Mouse (Mus musculus) midbrain, embryonic 10.5 days (tissue): Measurements from ENCODE around the gene Mycbpap. TPM values are rescaled to one million over a fixed set of nuclear protein-coding genes. Genes with fewer than 3 reads are reported as not detected.

Experiments
- DNase-seq: peaks from one replicate; pipeline ENCODE4 v3.0.0-alpha.2; 2017; ENCODE audit warnings: low spot score
- H3K27ac ChIP-seq: fragments of 300-500 bp; sonication (generic); replicated peaks from 2 replicates; pipeline ENCODE4 v1.5.1; 2016; ENCODE audit warnings: mild to moderate bottlenecking
- H3K27me3 ChIP-seq: fragments of 300-500 bp; sonication (generic); 2 replicates; pipeline ENCODE4 v1.6.1; 2016; ENCODE audit warnings: low read depth, mild to moderate bottlenecking; ENCODE audit not compliant: poor library complexity, severe bottlenecking
- H3K36me3 ChIP-seq: fragments of 300-500 bp; sonication (generic); 2 replicates; pipeline ENCODE4 v1.6.1; 2016; ENCODE audit warnings: mild to moderate bottlenecking, moderate library complexity
- H3K4me1 ChIP-seq: fragments of 300-500 bp; sonication (generic); 2 replicates; pipeline ENCODE4 v1.6.1; 2016
- H3K4me3 ChIP-seq: fragments of 300-500 bp; sonication (generic); 2 replicates; pipeline ENCODE4 v1.5.1; 2016; ENCODE audit warnings: mild to moderate bottlenecking, moderate library complexity
- H3K9me3 ChIP-seq: fragments of 300-500 bp; sonication (generic); replicated peaks from 2 replicates; pipeline ENCODE4 v1.6.1; 2016; ENCODE audit warnings: mild to moderate bottlenecking
- WGBS: fragments of 180-500 bp; shearing (Covaris S2); methylation state at CpG from one replicate; pipeline ENCODE4 v1.1.7; 2016; 5-methylcytosine and 5-hydroxymethylcytosine counted together
- polyA plus RNA-seq: library from polyadenylated mRNA; unstranded; fragments of >200 nt; fragmentation: Nextera tagmentation; extraction: Ambion mirVana; gene quantifications from 2 replicates; pipeline ENCODE4 v1.2.1, GENCODE M21; 2016

Mycbpap gene
- polyA plus RNA-seq, 1 experiment from 2014 or later: 2.9 TPM

DNA sequence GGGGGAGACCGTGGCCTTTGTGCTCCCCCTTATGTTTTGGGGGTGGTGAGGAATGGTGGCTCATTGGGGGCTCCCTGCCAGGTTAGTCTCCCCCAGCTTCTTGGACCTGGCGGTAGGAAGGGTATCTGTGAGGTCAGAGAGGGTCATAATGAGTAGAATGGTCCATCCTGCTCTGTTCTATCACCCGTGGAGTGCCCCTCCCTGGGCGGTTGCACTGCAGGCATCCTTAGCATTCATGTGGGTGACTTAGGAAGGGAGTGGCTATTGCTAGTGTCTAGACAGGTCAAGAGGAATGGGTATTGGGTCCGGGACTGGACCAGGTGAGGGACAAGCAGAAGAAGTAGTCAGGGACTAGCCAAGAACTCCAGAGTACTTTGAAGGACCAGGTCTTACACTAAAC is 36.3 kb downstream of the Mycbpap start:
- Histone ChIP-seq H3K27me3 (peaks cover 71% of the 10 kb centered on the region), H3K9me3 (no peaks in the 10 kb centered on the region)
- WGBS: 84% methylated on average over 5 of the region's 5 CpGs

GRCm38 (mm10) chr11:94484636-94485035 is 36.9 kb downstream of the Mycbpap start:
- H3K9me3 ChIP-seq: no peaks in the 10 kb centered on the region
- H3K36me3 ChIP-seq: no peaks in the 10 kb centered on the region
- no peak overlapping the region for H3K27ac ChIP-seq
- WGBS: 86% methylated on average over 9 of the region's 9 CpGs
- peaks cover 68% of the 10 kb centered on the region for H3K27me3 ChIP-seq
- H3K4me1 ChIP-seq: peaks cover 37% of the 10 kb centered on the region
- no peak for DNase-seq
- H3K4me3 ChIP-seq: no peak overlapping the region

More for the DNA sequence above, 36.3 kb downstream of the Mycbpap start:
- Histone ChIP-seq H3K27ac (no peak overlapping the region), H3K36me3 (no peaks in the 10 kb centered on the region), H3K4me1 (peaks cover 38% of the 10 kb centered on the region), H3K4me3 (no peak overlapping the region)
- no peak for DNase-seq

- Histone ChIP-seq H3K4me3 (no peak overlapping the region), H3K9me3 (no peaks in the 10 kb centered on the region), H3K27ac (no peak overlapping the region), H3K4me1 (peaks cover 31% of the 10 kb centered on the region), H3K27me3 (peaks cover 62% of the 10 kb centered on the region), H3K36me3 (no peaks in the 10 kb centered on the region)
- 84% methylated on average over 14 of the region's 14 CpGs for WGBS
- DNase-seq: no peak
These were observed 37.6 kb downstream of the Mycbpap start for GRCm38 (mm10) chr11:94483921-94484320.

DNA sequence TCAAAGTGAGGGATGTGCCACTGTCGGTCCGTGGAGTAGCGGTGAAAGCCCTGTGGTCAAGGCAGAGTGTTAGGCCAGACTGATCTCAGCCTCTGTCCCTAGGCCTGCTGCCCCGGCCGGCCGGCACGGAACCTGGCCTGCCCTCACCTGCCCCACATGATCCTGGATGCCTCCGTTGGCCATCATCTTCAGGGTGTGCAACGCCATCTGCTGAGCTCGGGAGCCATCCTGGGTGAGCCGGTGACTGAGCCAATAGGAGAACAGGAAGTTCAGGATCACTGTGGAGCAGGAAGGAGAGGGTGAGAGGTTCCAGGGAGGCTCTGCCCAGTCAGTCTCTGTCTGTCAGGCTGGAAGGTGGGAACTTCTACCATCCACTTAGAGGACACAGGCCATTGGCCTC is 38.1 kb downstream of the Mycbpap start:
- Histone ChIP-seq H3K4me1 (peaks cover 31% of the 10 kb centered on the region), H3K9me3 (no peaks in the 10 kb centered on the region), H3K27me3 (peaks cover 62% of the 10 kb centered on the region), H3K27ac (no peak overlapping the region), H3K4me3 (no peak overlapping the region), H3K36me3 (no peaks in the 10 kb centered on the region)
- DNase-seq: no peak
- 86% methylated on average over 11 of the region's 11 CpGs for WGBS

DNA sequence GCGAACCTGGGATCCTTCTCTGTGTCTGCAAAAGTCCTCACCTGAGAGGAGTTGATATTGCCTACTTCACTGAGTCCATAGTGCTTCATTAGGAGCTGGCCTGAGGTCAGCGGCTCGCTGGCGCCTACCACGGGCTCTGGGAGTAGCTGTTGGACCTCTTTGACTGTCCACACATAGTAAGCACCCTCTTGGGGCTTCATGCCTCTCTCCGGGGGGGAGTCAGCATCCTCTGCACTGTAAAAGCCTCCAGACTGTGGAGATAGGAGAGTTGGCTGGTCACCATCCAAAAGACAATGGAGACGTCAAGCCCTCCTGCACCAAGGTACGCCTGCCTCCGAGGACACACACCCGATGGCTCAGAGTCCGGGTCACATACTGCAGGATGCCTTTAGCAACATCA is 38.8 kb downstream of the Mycbpap start:
- Histone ChIP-seq H3K4me3 (no peak overlapping the region), H3K27me3 (peaks cover 62% of the 10 kb centered on the region), H3K9me3 (no peaks in the 10 kb centered on the region), H3K27ac (0 out of 2 replicates have a peak overlapping the region, but pooled peaks have one; percentile 4), H3K36me3 (no peaks in the 10 kb centered on the region), H3K4me1 (peaks cover 30% of the 10 kb centered on the region)
- WGBS: 91% methylated on average over 11 of the region's 11 CpGs
- DNase-seq: no peak

DNA sequence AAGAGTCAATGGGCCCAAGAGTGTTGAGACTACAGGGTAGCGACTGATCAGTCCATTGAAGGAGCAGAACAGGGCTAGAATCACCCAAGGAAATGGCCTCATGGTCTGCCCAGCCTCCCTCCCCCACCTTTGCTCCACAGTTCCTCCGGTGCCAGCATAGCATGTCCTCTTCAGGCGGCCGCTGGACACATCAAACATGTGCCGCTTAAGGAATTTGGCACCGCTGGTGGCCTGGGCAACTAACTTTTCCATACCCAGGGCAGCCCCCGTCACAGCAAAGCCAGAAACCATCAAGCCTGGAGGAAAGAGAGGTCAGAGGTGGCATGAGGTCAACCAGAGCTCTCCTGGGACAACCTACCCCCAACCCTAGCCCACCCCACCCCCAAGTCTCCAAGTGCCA is 39.6 kb downstream of the Mycbpap start:
- Histone ChIP-seq H3K9me3 (no peaks in the 10 kb centered on the region), H3K36me3 (no peaks in the 10 kb centered on the region), H3K4me1 (peaks cover 29% of the 10 kb centered on the region), H3K27ac (no peak overlapping the region), H3K27me3 (peaks cover 62% of the 10 kb centered on the region), H3K4me3 (no peak overlapping the region)
- WGBS: 88% methylated on average over 7 of the region's 7 CpGs
- DNase-seq: no peak

- WGBS: 89% methylated on average over 9 of the region's 9 CpGs
- H3K27me3 ChIP-seq: peaks cover 63% of the 10 kb centered on the region
- H3K4me3 ChIP-seq: no peak overlapping the region
- H3K36me3 ChIP-seq: no peaks in the 10 kb centered on the region
- no peaks in the 10 kb centered on the region for H3K9me3 ChIP-seq
- H3K27ac ChIP-seq: no peak overlapping the region
- no peak for DNase-seq
- H3K4me1 ChIP-seq: peaks cover 34% of the 10 kb centered on the region
These were observed 41.2 kb downstream of the Mycbpap start for GRCm38 (mm10) chr11:94480382-94480781.

- H3K4me1 ChIP-seq: peaks cover 53% of the 10 kb centered on the region
These were observed 43.9 kb downstream of the Mycbpap start for GRCm38 (mm10) chr11:94477651-94478050.

GRCm38 (mm10) chr11:94475722-94476121 is 45.8 kb downstream of the Mycbpap start:
- H3K27me3 ChIP-seq: peaks cover 82% of the 10 kb centered on the region
- H3K4me1 ChIP-seq: peaks cover 72% of the 10 kb centered on the region
- 13% methylated on average over 11 of the region's 11 CpGs for WGBS
- H3K36me3 ChIP-seq: no peaks in the 10 kb centered on the region
- H3K4me3 ChIP-seq: peak overlapping the region; percentile 26; the same call in 1 of the 2 replicates
- no peak overlapping the region for H3K27ac ChIP-seq
- DNase-seq: no peak
- H3K9me3 ChIP-seq: no peaks in the 10 kb centered on the region

More at GRCm38 (mm10) chr11:94477651-94478050, 43.9 kb downstream of the Mycbpap start:
- Histone ChIP-seq H3K9me3 (no peaks in the 10 kb centered on the region), H3K36me3 (no peaks in the 10 kb centered on the region), H3K27me3 (peaks cover 68% of the 10 kb centered on the region), H3K27ac (no peak overlapping the region), H3K4me3 (no peak overlapping the region)
- DNase-seq: no peak
- WGBS: 65% methylated on average over 6 of the region's 6 CpGs

- Histone ChIP-seq H3K4me1 (peaks cover 78% of the 10 kb centered on the region), H3K27me3 (peaks cover 76% of the 10 kb centered on the region), H3K27ac (peak overlapping the region; percentile 96), H3K36me3 (no peaks in the 10 kb centered on the region), H3K4me3 (peak overlapping the region; percentile 96), H3K9me3 (no peaks in the 10 kb centered on the region)
- no peak for DNase-seq
- under 1% methylated on average over 11 of the region's 11 CpGs for WGBS
These were observed 47.0 kb downstream of the Mycbpap start for GRCm38 (mm10) chr11:94474544-94474910.

- under 1% methylated on average over 52 of the region's 71 CpGs for WGBS
- H3K4me3 ChIP-seq: peak within 1 kb of the TSS; percentile 96
- no peaks in the 10 kb centered on the region for H3K9me3 ChIP-seq
- no peaks in the 10 kb centered on the region for H3K36me3 ChIP-seq
- H3K4me1 ChIP-seq: peaks cover 84% of the 10 kb centered on the region
- peaks cover 75% of the 10 kb centered on the region for H3K27me3 ChIP-seq
- peak within 1 kb of the TSS; percentile 96 for H3K27ac ChIP-seq
- DNase-seq: peak; percentile 92
These were observed 47.6 kb downstream of the Mycbpap start, which contains the start of gene Cacna1g for GRCm38 (mm10) chr11:94473707-94474543. Gene Cacna1g (minus strand): TSS chr11:94474198.

DNA sequence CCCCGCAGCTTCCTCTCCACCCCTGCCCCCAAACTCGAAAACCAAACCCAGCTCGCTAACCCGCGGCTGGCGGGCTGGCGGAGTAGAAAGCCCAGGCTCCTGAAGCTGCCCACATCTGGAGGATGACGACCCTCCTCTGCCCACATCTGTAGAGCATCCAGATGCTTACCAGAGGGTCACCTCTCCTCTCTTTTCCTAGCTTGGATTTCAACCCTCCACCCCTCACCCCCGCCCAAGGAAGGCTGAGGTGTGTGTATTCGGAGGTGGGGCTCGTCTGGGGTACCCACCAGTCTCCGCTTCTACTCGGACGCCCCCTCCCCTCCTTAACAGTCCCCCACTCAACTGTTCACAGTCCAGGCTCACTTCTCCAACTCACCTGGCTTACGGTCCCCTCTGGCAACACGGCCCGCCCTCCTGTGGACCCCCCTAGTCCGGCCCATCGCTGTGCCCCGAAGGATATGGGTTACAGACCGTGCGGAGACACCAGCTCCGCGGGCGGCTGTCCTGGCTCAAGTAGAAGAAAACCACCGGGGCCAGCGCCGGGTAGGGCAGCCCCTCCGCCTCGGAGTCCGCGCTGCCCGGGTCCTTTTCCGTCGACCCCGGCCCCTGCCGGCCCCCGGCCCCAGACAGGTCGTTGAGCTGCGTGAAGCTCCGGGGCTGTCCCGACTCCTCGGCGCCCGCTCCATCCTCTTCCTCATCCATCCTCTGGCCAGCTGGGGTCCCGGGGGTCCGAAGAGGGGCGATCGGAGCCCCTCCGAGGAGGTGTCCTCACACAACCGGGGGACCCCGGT is 48.4 kb downstream of the Mycbpap start:
- peak; percentile 64 for DNase-seq
- Histone ChIP-seq H3K27me3 (peaks cover 67% of the 10 kb centered on the region), H3K36me3 (no peaks in the 10 kb centered on the region), H3K9me3 (no peaks in the 10 kb centered on the region), H3K4me3 (peak overlapping the region; percentile 96), H3K27ac (peak overlapping the region; percentile 96), H3K4me1 (peaks cover 91% of the 10 kb centered on the region)
- under 1% methylated on average over 52 of the region's 52 CpGs for WGBS

DNA sequence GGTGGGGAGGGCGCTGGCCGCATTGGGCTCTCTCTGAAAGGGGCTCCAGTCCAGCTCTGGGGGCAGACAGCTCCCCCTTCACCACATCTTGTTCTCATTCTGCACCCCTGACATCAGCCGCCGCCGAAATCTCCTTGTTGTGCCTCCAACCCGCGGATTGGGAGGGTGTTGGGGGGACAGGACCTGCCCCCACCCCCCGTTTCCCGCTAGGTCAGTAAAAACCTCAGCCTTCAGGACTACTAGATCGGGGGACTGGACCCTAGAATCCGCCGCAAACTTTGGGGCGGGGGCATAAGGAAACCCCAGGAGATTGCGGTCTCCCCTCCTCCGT is 49.0 kb downstream of the Mycbpap start:
- Histone ChIP-seq H3K4me3 (peak overlapping the region; percentile 96), H3K36me3 (no peaks in the 10 kb centered on the region), H3K9me3 (no peaks in the 10 kb centered on the region), H3K27me3 (peaks cover 62% of the 10 kb centered on the region), H3K27ac (peak overlapping the region; percentile 96), H3K4me1 (peaks cover 91% of the 10 kb centered on the region)
- WGBS: under 1% methylated on average over 15 of the region's 15 CpGs
- peak; percentile 50 for DNase-seq
